Mouse (Mus musculus) limb, embryonic 12.5 days (tissue): ENCODE data around the gene Drc3. TPM values are rescaled to one million over a fixed set of nuclear protein-coding genes. Genes with fewer than 3 reads are reported as not detected.

Experiments used
- ATAC-seq: fragments of 200-750 bp; cut with Nextera tagmentation; 2 replicates; pipeline ENCODE4 v1.8.0; 2017; ENCODE audit warnings: low read depth, moderate TSS enrichment; ENCODE audit not compliant: insufficient number of reproducible peaks, insufficient read depth, low FRiP score, low TSS enrichment
- H3K27ac ChIP-seq: fragments of 300-500 bp; sonication (generic); 2 replicates; pipeline ENCODE4 v1.5.1; 2016; ENCODE audit warnings: mild to moderate bottlenecking, moderate library complexity
- H3K27me3 ChIP-seq: fragments of 300-500 bp; sonication (generic); 2 replicates; pipeline ENCODE4 v1.6.1; 2016; ENCODE audit warnings: mild to moderate bottlenecking, moderate library complexity
- H3K36me3 ChIP-seq: fragments of 300-500 bp; sonication (generic); 2 replicates; pipeline ENCODE4 v1.6.1; 2016; ENCODE audit warnings: mild to moderate bottlenecking, moderate library complexity
- H3K4me1 ChIP-seq: fragments of 300-500 bp; sonication (generic); replicated peaks from 2 replicates; pipeline ENCODE4 v1.6.1; 2016
- H3K4me2 ChIP-seq: fragments of 300-500 bp; sonication (generic); 2 replicates; pipeline ENCODE4 v1.6.1; 2016; ENCODE audit warnings: mild to moderate bottlenecking, moderate library complexity
- H3K4me3 ChIP-seq: fragments of 300-500 bp; sonication (generic); replicated peaks from 2 replicates; pipeline ENCODE4 v1.5.1; 2016; ENCODE audit warnings: mild to moderate bottlenecking
- H3K9ac ChIP-seq: fragments of 300-500 bp; sonication (generic); replicated peaks from 2 replicates; pipeline ENCODE4 v1.6.1; 2016; ENCODE audit warnings: mild to moderate bottlenecking, moderate library complexity
- H3K9me3 ChIP-seq: fragments of 300-500 bp; sonication (generic); 2 replicates; pipeline ENCODE4 v1.6.1; 2016; ENCODE audit warnings: mild to moderate bottlenecking, moderate library complexity
- WGBS: fragments of 180-500 bp; shearing (Covaris S2); methylation state at CpG from one replicate; pipeline ENCODE4 v1.1.7; 2016; 5-methylcytosine and 5-hydroxymethylcytosine counted together
- polyA plus RNA-seq: library from polyadenylated mRNA; unstranded; fragments of >200 nt; fragmentation: Nextera tagmentation; extraction: Ambion mirVana; gene quantifications from 2 replicates; pipeline ENCODE4 v1.2.1, GENCODE M21; 2016

Drc3 gene
- polyA plus RNA-seq, 1 experiment from 2014 or later, result 2.9 TPM

DNA sequence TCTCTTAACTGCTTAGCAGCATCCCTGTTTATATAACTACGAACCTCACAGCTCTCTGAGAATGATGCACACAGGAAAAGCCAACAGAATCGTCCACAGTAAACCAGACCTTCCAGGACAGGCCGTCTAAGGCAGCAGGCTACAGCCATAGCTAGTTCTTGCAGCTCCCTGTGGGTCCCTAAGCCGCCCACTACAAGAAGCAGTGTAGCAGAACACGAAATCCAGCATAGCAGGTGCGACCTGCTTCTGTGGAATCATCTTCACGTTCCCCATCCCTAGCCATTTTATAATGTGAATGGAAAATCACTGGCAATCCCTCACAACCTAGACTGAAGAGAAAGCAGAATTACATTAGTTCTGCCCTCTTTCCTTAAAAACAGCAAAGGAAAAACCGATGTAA lies 36.2 kb upstream of the Drc3 start:
- H3K27me3 ChIP-seq, result no peaks in the 10 kb centered on the region
- no peak overlapping the region for H3K4me3 ChIP-seq
- no peaks in the 10 kb centered on the region for H3K36me3 ChIP-seq
- peaks cover 55% of the 10 kb centered on the region for H3K4me1 ChIP-seq
- H3K9me3 ChIP-seq, result no peaks in the 10 kb centered on the region
- WGBS, result 76% methylated on average over 8 of the region's 8 CpGs
- no peak for ATAC-seq
- H3K9ac ChIP-seq, result no peak overlapping the region; the same call in 1 of the 2 replicates
- no peak overlapping the region for H3K4me2 ChIP-seq
- H3K27ac ChIP-seq, result peak overlapping the region; percentile 56; the same call in 1 of the 2 replicates

- no peak overlapping the region for H3K9ac ChIP-seq
- no peak overlapping the region for H3K4me3 ChIP-seq
- no peak for ATAC-seq
- peaks cover 55% of the 10 kb centered on the region for H3K4me1 ChIP-seq
- no peaks in the 10 kb centered on the region for H3K27me3 ChIP-seq
- WGBS, result 64% methylated on average over 7 of the region's 7 CpGs
- H3K9me3 ChIP-seq, result no peaks in the 10 kb centered on the region
- H3K36me3 ChIP-seq, result no peaks in the 10 kb centered on the region
- H3K4me2 ChIP-seq, result no peak overlapping the region
- H3K27ac ChIP-seq, result peak overlapping the region; percentile 56; the same call in 1 of the 2 replicates
These were observed 35.6 kb upstream of the Drc3 start for GRCm38 (mm10) chr11:60317376-60318102.

DNA sequence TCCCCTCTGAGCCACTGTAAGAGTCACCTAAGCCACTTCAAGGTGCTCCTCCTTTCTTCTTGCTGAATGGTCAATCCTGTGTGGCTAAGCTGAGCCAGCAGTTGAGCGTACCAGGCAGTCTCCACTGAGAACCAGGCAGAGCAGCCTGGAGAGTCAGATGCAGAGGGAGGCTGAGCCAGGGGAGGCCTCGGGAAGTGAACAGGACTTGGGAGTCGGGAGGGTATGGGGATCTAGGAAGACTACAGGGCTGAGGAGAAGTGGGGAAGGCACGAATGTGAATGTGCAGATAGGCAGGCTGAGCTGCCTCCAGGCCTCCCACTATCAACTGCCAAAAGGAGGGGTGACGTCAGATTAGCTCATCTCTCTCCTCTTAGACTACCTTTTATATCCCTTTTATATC lies 34.4 kb upstream of the Drc3 start:
- no peaks in the 10 kb centered on the region for H3K36me3 ChIP-seq
- peaks cover 55% of the 10 kb centered on the region for H3K4me1 ChIP-seq
- H3K9me3 ChIP-seq, result no peaks in the 10 kb centered on the region
- no peak overlapping the region for H3K27ac ChIP-seq
- ATAC-seq, result no peak
- no peak overlapping the region for H3K9ac ChIP-seq
- H3K4me2 ChIP-seq, result no peak overlapping the region
- WGBS, result 62% methylated on average over 5 of the region's 5 CpGs
- H3K27me3 ChIP-seq, result no peaks in the 10 kb centered on the region
- no peak overlapping the region for H3K4me3 ChIP-seq

- peaks cover 55% of the 10 kb centered on the region for H3K4me1 ChIP-seq
- H3K27ac ChIP-seq, result no peak overlapping the region
- H3K9ac ChIP-seq, result 0 out of 2 replicates have a peak overlapping the region, but pooled peaks have one; percentile 12
- no peaks in the 10 kb centered on the region for H3K27me3 ChIP-seq
- no peak overlapping the region for H3K4me2 ChIP-seq
- 54% methylated on average over 10 of the region's 10 CpGs for WGBS
- no peaks in the 10 kb centered on the region for H3K36me3 ChIP-seq
- H3K4me3 ChIP-seq, result no peak overlapping the region
- ATAC-seq, result no peak
- no peaks in the 10 kb centered on the region for H3K9me3 ChIP-seq
These were observed 33.7 kb upstream of the Drc3 start for GRCm38 (mm10) chr11:60319257-60320066.

DNA sequence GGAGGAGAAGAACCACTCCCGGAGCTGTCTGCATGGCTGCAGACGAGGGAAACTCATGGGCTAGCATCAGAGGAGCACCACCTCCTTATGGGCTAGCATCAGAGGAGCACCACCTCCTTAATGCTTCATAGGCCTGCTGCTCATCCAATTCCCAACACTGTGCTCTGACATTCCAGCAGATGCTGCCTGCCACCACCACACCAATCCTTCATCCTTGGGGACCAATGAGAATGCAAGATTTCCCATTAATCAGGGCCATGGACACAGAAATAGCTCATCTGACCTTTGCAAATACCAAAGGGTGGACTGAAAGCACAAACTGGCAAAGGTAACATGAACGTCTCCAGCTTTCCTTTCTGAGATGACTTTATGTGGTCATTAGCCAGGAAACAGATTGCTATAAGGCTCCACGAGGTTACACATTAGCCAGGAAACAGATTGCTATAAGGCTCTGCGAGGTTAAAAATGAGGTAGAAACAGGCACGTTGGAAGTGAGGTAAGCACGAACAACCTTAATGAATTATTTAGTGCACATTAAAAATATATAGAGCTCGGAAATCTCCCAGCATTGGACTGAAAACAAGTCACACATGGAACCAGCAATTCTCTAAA lies 32.6 kb upstream of the Drc3 start:
- H3K4me3 ChIP-seq, result no peak overlapping the region
- no peaks in the 10 kb centered on the region for H3K27me3 ChIP-seq
- no peaks in the 10 kb centered on the region for H3K36me3 ChIP-seq
- no peak overlapping the region for H3K4me2 ChIP-seq
- peaks cover 55% of the 10 kb centered on the region for H3K4me1 ChIP-seq
- H3K9me3 ChIP-seq, result no peaks in the 10 kb centered on the region
- H3K27ac ChIP-seq, result 0 out of 2 replicates have a peak overlapping the region, but pooled peaks have one; percentile 24
- 59% methylated on average over 8 of the region's 8 CpGs for WGBS
- no peak for ATAC-seq
- H3K9ac ChIP-seq, result no peak overlapping the region

- no peaks in the 10 kb centered on the region for H3K27me3 ChIP-seq
- no peak overlapping the region for H3K9ac ChIP-seq
- H3K4me1 ChIP-seq, result peaks cover 50% of the 10 kb centered on the region
- H3K27ac ChIP-seq, result 0 out of 2 replicates have a peak overlapping the region, but pooled peaks have one; percentile 24
- H3K4me3 ChIP-seq, result no peak overlapping the region
- no peak overlapping the region for H3K4me2 ChIP-seq
- 69% methylated on average over 2 of the region's 2 CpGs for WGBS
- H3K9me3 ChIP-seq, result no peaks in the 10 kb centered on the region
- no peaks in the 10 kb centered on the region for H3K36me3 ChIP-seq
- no peak for ATAC-seq
These were observed 31.7 kb upstream of the Drc3 start for GRCm38 (mm10) chr11:60321438-60321837.

- H3K9me3 ChIP-seq, result no peaks in the 10 kb centered on the region
- H3K9ac ChIP-seq, result no peak overlapping the region
- no peaks in the 10 kb centered on the region for H3K27me3 ChIP-seq
- peaks cover 28% of the 10 kb centered on the region for H3K4me1 ChIP-seq
- no peak overlapping the region for H3K4me2 ChIP-seq
- ATAC-seq, result no peak
- H3K27ac ChIP-seq, result no peak overlapping the region
- H3K4me3 ChIP-seq, result no peak overlapping the region
- H3K36me3 ChIP-seq, result no peaks in the 10 kb centered on the region
These were observed 29.4 kb upstream of the Drc3 start for GRCm38 (mm10) chr11:60323731-60324130.

DNA sequence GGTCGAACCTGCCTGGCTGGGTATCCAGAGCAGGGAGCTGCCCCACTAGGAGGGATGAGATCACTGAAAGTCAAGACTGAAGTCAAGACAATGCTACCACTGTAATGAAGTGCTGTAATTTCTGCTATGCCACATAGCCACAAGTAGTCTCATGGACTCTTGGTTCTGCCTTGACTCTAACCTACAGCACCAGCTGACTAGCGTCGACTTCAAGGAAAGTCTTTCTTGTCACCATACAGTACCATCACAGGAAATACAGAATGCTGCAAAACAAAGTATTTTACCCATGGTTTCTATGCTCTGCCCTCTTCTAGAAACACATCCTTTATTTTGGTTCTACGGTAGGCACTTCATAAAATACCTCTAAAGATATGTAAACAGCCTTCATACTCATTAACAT lies 22.6 kb upstream of the Drc3 start:
- no peak overlapping the region for H3K27ac ChIP-seq
- WGBS, result 88% methylated on average over 4 of the region's 4 CpGs
- no peak overlapping the region for H3K4me3 ChIP-seq
- ATAC-seq, result no peak
- H3K9me3 ChIP-seq, result no peaks in the 10 kb centered on the region
- no peak overlapping the region for H3K4me2 ChIP-seq
- no peak overlapping the region for H3K9ac ChIP-seq
- H3K27me3 ChIP-seq, result no peaks in the 10 kb centered on the region
- H3K4me1 ChIP-seq, result peaks cover 7% of the 10 kb centered on the region; the same call in 1 of the 2 replicates
- H3K36me3 ChIP-seq, result no peaks in the 10 kb centered on the region

- H3K36me3 ChIP-seq, result no peaks in the 10 kb centered on the region
- no peaks in the 10 kb centered on the region for H3K9me3 ChIP-seq
- peaks cover 7% of the 10 kb centered on the region; the same call in 1 of the 2 replicates for H3K4me1 ChIP-seq
- H3K27me3 ChIP-seq, result no peaks in the 10 kb centered on the region
- no peak overlapping the region for H3K4me2 ChIP-seq
- no peak overlapping the region for H3K27ac ChIP-seq
- no peak for ATAC-seq
- no peak overlapping the region for H3K4me3 ChIP-seq
- 87% methylated on average over 5 of the region's 5 CpGs for WGBS
- H3K9ac ChIP-seq, result no peak overlapping the region
These were observed 19.7 kb upstream of the Drc3 start for GRCm38 (mm10) chr11:60333461-60333860.

GRCm38 (mm10) chr11:60334124-60334523 lies 19.0 kb upstream of the Drc3 start:
- no peak for ATAC-seq
- Histone ChIP-seq H3K9me3 (no peaks in the 10 kb centered on the region), H3K27me3 (no peaks in the 10 kb centered on the region), H3K4me2 (no peak overlapping the region), H3K4me1 (peaks cover 7% of the 10 kb centered on the region; the same call in 1 of the 2 replicates), H3K36me3 (no peaks in the 10 kb centered on the region), H3K27ac (no peak overlapping the region), H3K4me3 (no peak overlapping the region), H3K9ac (no peak overlapping the region)
- 72% methylated on average over 3 of the region's 3 CpGs for WGBS

DNA sequence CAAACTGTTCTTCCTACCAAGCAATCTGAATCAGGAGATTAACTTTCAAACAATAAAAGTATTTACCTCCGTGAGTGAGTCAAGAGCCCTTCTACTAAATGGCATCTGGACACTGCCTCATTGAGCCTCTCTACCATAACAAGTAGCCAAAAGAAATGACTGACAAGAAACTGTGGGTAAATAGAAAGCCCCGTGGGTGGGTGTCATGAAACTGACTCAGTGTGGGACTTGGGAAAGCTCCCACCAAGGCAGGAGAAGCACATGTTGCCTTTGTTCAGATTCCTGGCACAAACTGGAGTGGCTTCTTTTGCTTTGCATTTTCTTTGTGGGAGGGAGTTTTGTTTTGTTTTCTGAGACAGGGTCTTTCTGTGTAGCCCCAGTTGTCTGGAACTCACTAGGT lies 17.4 kb upstream of the Drc3 start:
- no peak for ATAC-seq
- no peak overlapping the region for H3K4me3 ChIP-seq
- H3K27ac ChIP-seq, result no peak overlapping the region
- 84% methylated on average over 2 of the region's 2 CpGs for WGBS
- H3K4me1 ChIP-seq, result peaks cover 7% of the 10 kb centered on the region; the same call in 1 of the 2 replicates
- H3K4me2 ChIP-seq, result no peak overlapping the region
- no peaks in the 10 kb centered on the region for H3K36me3 ChIP-seq
- no peaks in the 10 kb centered on the region for H3K27me3 ChIP-seq
- no peaks in the 10 kb centered on the region for H3K9me3 ChIP-seq
- no peak overlapping the region for H3K9ac ChIP-seq
